Mouse (Mus musculus): ENCODE data around the gene Ajuba. TPM values are rescaled to one million over a fixed set of nuclear protein-coding genes. Genes with fewer than 3 reads are reported as not detected.
A peak's percentile ranks its signal among the peaks of the same experiment; 100 is the strongest.

Gene Ajuba
- polyA plus RNA-seq, 1 experiment from 2014 or later: 14.5 TPM

DNA sequence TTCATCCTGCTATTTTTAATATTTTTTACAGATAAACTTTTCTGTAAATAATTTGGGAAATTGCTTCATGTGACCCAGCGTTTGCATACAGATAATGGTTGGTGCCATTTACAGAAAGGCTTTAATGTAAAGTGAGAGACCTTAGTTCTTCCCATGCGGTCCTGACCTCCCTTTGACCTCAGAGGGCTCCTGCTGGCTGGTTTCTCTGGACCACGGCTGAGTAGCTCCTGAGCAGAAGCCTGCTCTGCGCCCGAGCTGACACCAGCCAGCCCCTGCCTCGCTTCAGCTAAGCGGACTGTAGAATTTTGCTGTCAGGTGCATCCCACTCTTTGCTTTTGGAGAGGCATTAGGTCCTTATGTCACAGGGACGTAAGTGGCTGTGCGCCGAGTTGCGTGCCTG, 36.6 kb downstream of the Ajuba start:
- H3K27ac ChIP-seq (ENCODE audit: low read depth): no peak overlapping the region
- no peaks in the 10 kb centered on the region for H3K4me1 ChIP-seq (replicated peaks; ENCODE audit: control insufficient read depth, insufficient read depth, low read length)
- H3K9me3 ChIP-seq (ENCODE audit: control insufficient read depth, low read length): no peaks in the 10 kb centered on the region
- WGBS: 65% methylated on average over 11 of the region's 11 CpGs
- DNase-seq (ENCODE audit: low spot score) (no peak), ATAC-seq (replicated peaks; ENCODE audit: low FRiP score, low TSS enrichment, low read depth) (no peak)
- no peak overlapping the region for H3K9ac ChIP-seq (ENCODE audit: low read length)
- no peak overlapping the region for H3K4me2 ChIP-seq (ENCODE audit: low read length)
- H3K36me3 ChIP-seq (ENCODE audit: control insufficient read depth, insufficient read depth, low read length): peaks cover 35% of the 10 kb centered on the region
- no peaks in the 10 kb centered on the region for H3K27me3 ChIP-seq (replicated peaks; ENCODE audit: control insufficient read depth, insufficient read depth, low read length)
- no peak overlapping the region for H3K4me3 ChIP-seq (ENCODE audit: low read depth, low read length)

DNA sequence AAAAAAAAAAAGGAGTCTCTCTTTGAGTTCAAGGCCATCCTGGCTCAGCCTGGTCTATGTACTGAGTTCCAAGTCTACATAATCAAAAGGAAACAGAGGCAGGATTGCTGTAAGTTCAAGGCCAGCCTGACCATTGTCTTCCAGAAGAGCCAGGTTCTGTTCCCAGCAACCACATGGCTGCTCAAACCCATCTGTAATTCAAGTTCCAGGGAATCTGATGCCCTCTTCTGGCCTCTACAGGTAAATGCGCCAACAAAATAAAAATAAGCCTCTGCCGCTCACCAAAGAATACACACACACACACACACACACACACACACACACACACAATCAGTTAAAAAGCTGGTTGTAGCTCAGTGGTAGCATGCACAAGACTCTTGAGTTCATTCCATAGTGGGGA, 38.8 kb downstream of the Ajuba start:
- ATAC-seq (replicated peaks; ENCODE audit: low FRiP score, low TSS enrichment, low read depth) (no peak), DNase-seq (ENCODE audit: low spot score) (no peak)
- no peak overlapping the region for H3K4me3 ChIP-seq (ENCODE audit: low read depth, low read length)
- H3K9me3 ChIP-seq (ENCODE audit: control insufficient read depth, low read length): no peaks in the 10 kb centered on the region
- peaks cover 16% of the 10 kb centered on the region; the same call in 1 of the 2 replicates for H3K36me3 ChIP-seq (ENCODE audit: control insufficient read depth, insufficient read depth, low read length)
- no peak overlapping the region for H3K4me2 ChIP-seq (ENCODE audit: low read length)
- H3K27me3 ChIP-seq (replicated peaks; ENCODE audit: control insufficient read depth, insufficient read depth, low read length): no peaks in the 10 kb centered on the region
- no peak overlapping the region for H3K9ac ChIP-seq (ENCODE audit: low read length)
- H3K27ac ChIP-seq (ENCODE audit: low read depth): no peak overlapping the region
- no peaks in the 10 kb centered on the region for H3K4me1 ChIP-seq (replicated peaks; ENCODE audit: control insufficient read depth, insufficient read depth, low read length)
- 89% methylated on average over 2 of the region's 2 CpGs for WGBS

DNA sequence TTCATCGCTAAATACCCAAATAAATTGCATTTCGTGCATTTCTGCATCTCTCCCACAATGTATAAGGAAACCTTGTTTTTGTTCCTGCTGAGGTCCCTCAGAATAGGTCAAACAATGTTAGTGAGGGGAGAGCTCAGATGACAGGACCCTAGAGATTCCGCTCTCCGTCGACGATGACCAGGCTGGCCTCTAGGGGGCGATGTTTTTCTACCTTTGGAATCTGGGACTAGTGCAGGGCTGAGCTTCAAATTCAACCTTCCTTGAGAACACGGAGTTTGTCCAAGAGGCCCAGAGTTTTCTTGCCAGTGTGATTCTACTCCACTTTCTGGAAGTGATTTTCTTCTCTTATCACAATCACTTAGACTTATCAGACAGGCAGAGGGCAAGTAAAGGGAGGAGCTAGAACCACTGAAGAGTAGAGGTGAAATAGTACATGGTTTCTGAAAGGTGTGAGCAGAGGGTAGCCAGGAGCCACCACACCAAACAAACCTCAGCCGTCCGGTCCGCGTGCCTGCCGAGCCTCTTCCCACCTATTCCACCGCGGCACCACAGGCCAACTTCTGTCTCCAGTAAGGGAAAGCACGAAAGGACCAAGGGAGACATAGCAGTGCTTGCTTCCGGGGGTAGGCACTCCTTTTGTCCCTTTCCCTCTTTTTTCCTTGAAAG, 48.8 kb downstream of the Ajuba start:
- Histone ChIP-seq H3K4me1 (replicated peaks; ENCODE audit: control insufficient read depth, insufficient read depth, low read length) (peaks cover 11% of the 10 kb centered on the region), H3K36me3 (ENCODE audit: control insufficient read depth, insufficient read depth, low read length) (no peaks in the 10 kb centered on the region), H3K9me3 (ENCODE audit: control insufficient read depth, low read length) (no peaks in the 10 kb centered on the region), H3K4me3 (ENCODE audit: low read depth, low read length) (no peak overlapping the region), H3K27ac (ENCODE audit: low read depth) (no peak overlapping the region), H3K27me3 (replicated peaks; ENCODE audit: control insufficient read depth, insufficient read depth, low read length) (no peaks in the 10 kb centered on the region), H3K4me2 (ENCODE audit: low read length) (peak overlapping the region; percentile 59; the same call in 1 of the 2 replicates), H3K9ac (ENCODE audit: low read length) (no peak overlapping the region)
- DNase-seq (ENCODE audit: low spot score) (peak; percentile 98), ATAC-seq (replicated peaks; ENCODE audit: low FRiP score, low TSS enrichment, low read depth) (peak; percentile 85)
- 17% methylated on average over 17 of the region's 17 CpGs for WGBS

- ATAC-seq (replicated peaks; ENCODE audit: low FRiP score, low TSS enrichment, low read depth): 0 out of 2 replicates have a peak, but pooled peaks have one; percentile 17
- H3K27me3 ChIP-seq (replicated peaks; ENCODE audit: control insufficient read depth, insufficient read depth, low read length): no peaks in the 10 kb centered on the region
- H3K9me3 ChIP-seq (ENCODE audit: control insufficient read depth, low read length): no peaks in the 10 kb centered on the region
- WGBS: 27% methylated on average over 5 of the region's 5 CpGs
- DNase-seq (ENCODE audit: low spot score): peak; percentile 53
- H3K36me3 ChIP-seq (ENCODE audit: control insufficient read depth, insufficient read depth, low read length): no peaks in the 10 kb centered on the region
- H3K27ac ChIP-seq (ENCODE audit: low read depth): no peak overlapping the region
- peak overlapping the region; percentile 59 for H3K4me2 ChIP-seq (ENCODE audit: low read length)
- H3K4me3 ChIP-seq (ENCODE audit: low read depth, low read length): peak overlapping the region; percentile 37; the same call in 1 of the 2 replicates
- peaks cover 11% of the 10 kb centered on the region for H3K4me1 ChIP-seq (replicated peaks; ENCODE audit: control insufficient read depth, insufficient read depth, low read length)
- no peak overlapping the region for H3K9ac ChIP-seq (ENCODE audit: low read length)
These were observed 49.4 kb downstream of the Ajuba start for GRCm38 (mm10) chr14:54528007-54528393.

DNA sequence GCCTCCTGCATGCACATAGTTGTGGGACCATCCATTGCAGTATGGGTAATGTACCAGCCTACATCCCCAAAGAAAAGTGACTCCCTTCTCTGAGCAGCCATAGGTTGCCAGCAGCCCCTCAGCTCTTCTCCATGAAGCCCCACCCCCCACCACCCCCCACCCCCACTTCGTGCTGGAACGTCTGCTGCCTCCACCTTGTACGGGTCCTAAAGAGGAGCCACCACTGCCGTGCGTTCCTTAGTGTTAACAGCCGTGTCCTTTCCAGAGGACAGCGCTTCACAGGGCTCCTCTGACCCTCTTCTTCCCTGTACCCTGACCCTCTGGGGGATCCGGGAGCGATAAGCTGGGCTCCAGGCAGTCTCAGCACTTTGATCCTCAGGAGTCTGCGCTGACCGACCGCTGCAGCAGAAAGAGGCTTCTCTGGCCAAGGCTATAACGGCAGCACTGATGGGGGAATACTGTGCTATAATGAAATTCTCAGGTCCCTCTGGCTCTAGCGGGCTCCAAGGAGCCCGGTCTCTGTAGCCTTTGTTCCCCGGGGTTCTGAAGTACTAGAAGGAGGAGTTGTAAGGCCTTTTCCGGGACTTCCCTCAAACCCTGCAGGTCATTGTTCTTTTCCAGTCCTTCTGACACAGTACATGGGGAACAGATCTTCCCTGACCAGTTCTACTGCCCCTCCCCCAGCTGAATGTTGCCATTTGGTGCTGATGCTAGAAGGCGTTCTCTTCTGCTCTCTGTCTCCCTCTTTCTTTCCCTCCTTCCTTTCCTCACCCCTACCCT, 49.9 kb downstream of the Ajuba start:
- Histone ChIP-seq H3K27ac (ENCODE audit: low read depth) (peak overlapping the region; percentile 38; the same call in 1 of the 2 replicates), H3K9me3 (ENCODE audit: control insufficient read depth, low read length) (no peaks in the 10 kb centered on the region), H3K9ac (ENCODE audit: low read length) (peak overlapping the region; percentile 54), H3K36me3 (ENCODE audit: control insufficient read depth, insufficient read depth, low read length) (no peaks in the 10 kb centered on the region), H3K4me3 (ENCODE audit: low read depth, low read length) (peak overlapping the region; percentile 37), H3K4me2 (ENCODE audit: low read length) (peak overlapping the region; percentile 59), H3K4me1 (replicated peaks; ENCODE audit: control insufficient read depth, insufficient read depth, low read length) (peaks cover 11% of the 10 kb centered on the region), H3K27me3 (replicated peaks; ENCODE audit: control insufficient read depth, insufficient read depth, low read length) (no peaks in the 10 kb centered on the region)
- under 1% methylated on average over 18 of the region's 18 CpGs for WGBS
- DNase-seq (ENCODE audit: low spot score) (peak; percentile 71), ATAC-seq (replicated peaks; ENCODE audit: low FRiP score, low TSS enrichment, low read depth) (peak; percentile 65)

DNA sequence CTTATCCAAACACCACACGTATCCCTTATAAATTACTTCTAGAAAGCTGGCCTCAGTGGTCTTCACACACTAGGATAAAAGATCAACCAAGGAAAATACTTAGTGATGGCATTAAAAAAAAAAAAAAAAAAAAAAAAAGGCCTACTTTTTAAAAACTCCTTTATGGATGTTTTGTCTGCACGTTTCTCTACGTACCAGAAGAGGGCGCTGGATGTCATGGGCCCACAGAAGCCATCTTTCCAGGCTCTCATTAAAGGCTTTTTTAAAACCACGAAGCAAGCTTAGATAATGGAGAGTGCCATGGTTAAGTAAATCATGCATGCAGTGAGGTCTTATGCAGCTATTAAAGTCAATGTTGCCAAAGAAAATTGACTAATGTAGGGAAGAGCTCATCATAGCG, 53.8 kb downstream of the Ajuba start:
- Histone ChIP-seq H3K9me3 (ENCODE audit: control insufficient read depth, low read length) (no peaks in the 10 kb centered on the region), H3K27me3 (replicated peaks; ENCODE audit: control insufficient read depth, insufficient read depth, low read length) (no peaks in the 10 kb centered on the region), H3K36me3 (ENCODE audit: control insufficient read depth, insufficient read depth, low read length) (no peaks in the 10 kb centered on the region), H3K27ac (ENCODE audit: low read depth) (no peak overlapping the region), H3K9ac (ENCODE audit: low read length) (no peak overlapping the region), H3K4me3 (ENCODE audit: low read depth, low read length) (no peak overlapping the region), H3K4me2 (ENCODE audit: low read length) (no peak overlapping the region), H3K4me1 (replicated peaks; ENCODE audit: control insufficient read depth, insufficient read depth, low read length) (peaks cover 13% of the 10 kb centered on the region)
- WGBS: 31% methylated on average over 6 of the region's 6 CpGs
- DNase-seq (ENCODE audit: low spot score): no peak
- ATAC-seq (replicated peaks; ENCODE audit: low FRiP score, low TSS enrichment, low read depth): no peak

MicroRNA genes within 50 kb of the gene (microRNA counts, 519-probe panel; counts per million panel counts)
- microRNA mmu-miR-686: not detected

Small RNA genes lying within 50 kb of the gene (microRNA-seq; reads per million reads assigned to microRNA genes)
- not detected for gene Mir686

Other genes with a start within 250 kb of the Ajuba start
- gene Oxa1l, start 216.7 kb downstream of the Ajuba start, polyA plus RNA-seq (2014; fragmentation: Nextera tagmentation; extraction: Ambion mirVana): 57.0 and 59.4 TPM in 2 replicates
- 19.3 and 21.5 TPM in 2 replicates for gene Slc7a7, start 159.8 kb downstream of the Ajuba start, polyA plus RNA-seq (2014; fragmentation: Nextera tagmentation; extraction: Ambion mirVana)
- gene Mrpl52, start 150.6 kb downstream of the Ajuba start, polyA plus RNA-seq (2014; fragmentation: Nextera tagmentation; extraction: Ambion mirVana): 316 and 324 TPM in 2 replicates
- 129 and 133 TPM in 2 replicates for gene Mmp14, start 145.9 kb downstream of the Ajuba start, polyA plus RNA-seq (2014; fragmentation: Nextera tagmentation; extraction: Ambion mirVana)
- 43.7 and 50.7 TPM in 2 replicates for gene Lrp10, start 113.4 kb downstream of the Ajuba start, polyA plus RNA-seq (2014; fragmentation: Nextera tagmentation; extraction: Ambion mirVana)
- 2.9 and 3.7 TPM in 2 replicates for gene Rem2, start 101.5 kb downstream of the Ajuba start, polyA plus RNA-seq (2014; fragmentation: Nextera tagmentation; extraction: Ambion mirVana)
- 89.6 and 99.5 TPM in 2 replicates for gene Prmt5, start 60.0 kb downstream of the Ajuba start, polyA plus RNA-seq (2014; fragmentation: Nextera tagmentation; extraction: Ambion mirVana)
- 57.9 and 58.2 TPM in 2 replicates for gene Haus4, start 22.9 kb downstream of the Ajuba start, polyA plus RNA-seq (2014; fragmentation: Nextera tagmentation; extraction: Ambion mirVana)
- gene 4931414P19Rik, start 28.4 kb upstream of the Ajuba start, polyA plus RNA-seq (2014; fragmentation: Nextera tagmentation; extraction: Ambion mirVana): 6.6 and 7.1 TPM in 2 replicates
- gene Psmb5, start 40.5 kb upstream of the Ajuba start, polyA plus RNA-seq (2014; fragmentation: Nextera tagmentation; extraction: Ambion mirVana): 395 and 412 TPM in 2 replicates
- not detected in 2 replicates for gene Psmb11, start 43.9 kb upstream of the Ajuba start, polyA plus RNA-seq (2014; fragmentation: Nextera tagmentation; extraction: Ambion mirVana)
- not detected in 2 replicates for gene Gm17606, start 63.4 kb upstream of the Ajuba start, polyA plus RNA-seq (2014; fragmentation: Nextera tagmentation; extraction: Ambion mirVana)
- 4.0 and 4.9 TPM in 2 replicates for gene Cdh24, start 63.8 kb upstream of the Ajuba start, polyA plus RNA-seq (2014; fragmentation: Nextera tagmentation; extraction: Ambion mirVana)
- 83.7 and 90.7 TPM in 2 replicates for gene 1700123O20Rik, start 108.7 kb upstream of the Ajuba start, polyA plus RNA-seq (2014; fragmentation: Nextera tagmentation; extraction: Ambion mirVana)
- gene Acin1, start 109.4 kb upstream of the Ajuba start, polyA plus RNA-seq (2014; fragmentation: Nextera tagmentation; extraction: Ambion mirVana): 112 TPM in 2 replicates
- 0.09 and 0.12 TPM in 2 replicates for gene Gm29776, start 121.3 kb upstream of the Ajuba start, polyA plus RNA-seq (2014; fragmentation: Nextera tagmentation; extraction: Ambion mirVana)
- 0.28 TPM in 1 of 2 replicates, not detected in the other for gene Cebpe, start 134.6 kb upstream of the Ajuba start, polyA plus RNA-seq (2014; fragmentation: Nextera tagmentation; extraction: Ambion mirVana)
- gene Slc7a8, start 204.4 kb upstream of the Ajuba start, polyA plus RNA-seq (2014; fragmentation: Nextera tagmentation; extraction: Ambion mirVana): 24.0 and 26.7 TPM in 2 replicates
- not detected in 2 replicates for gene Rnf212b, start 236.6 kb upstream of the Ajuba start, polyA plus RNA-seq (2014; fragmentation: Nextera tagmentation; extraction: Ambion mirVana)